ENCODE assay signal across 10 mouse cellular contexts in the genomic region with DNA sequence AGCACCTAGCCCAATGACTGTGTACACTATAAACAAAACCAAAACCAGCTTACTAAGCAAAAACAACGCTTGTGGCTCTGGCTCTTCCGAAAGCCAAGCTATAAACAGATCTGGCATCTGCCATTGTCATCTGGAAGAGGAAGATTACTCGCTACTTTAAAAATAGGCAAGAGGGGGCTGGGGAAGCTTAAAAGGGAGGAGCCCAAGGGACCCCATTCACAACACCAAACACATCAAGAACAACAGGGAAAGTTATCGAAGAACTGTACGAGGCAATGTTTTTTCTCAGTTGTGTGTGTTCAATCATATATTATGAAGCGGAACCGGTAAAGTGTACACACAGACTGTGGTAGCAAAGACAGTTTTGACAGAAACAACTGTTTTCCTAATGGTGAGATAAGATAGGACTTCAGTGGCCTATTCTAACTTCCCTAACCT. TPM values are rescaled to one million over a fixed set of nuclear protein-coding genes. Genes with fewer than 3 reads are reported as not detected.
DNase-seq lines count a peak whose midpoint lies in the region; ATAC-seq and TF ChIP-seq lines count a peak whose summit lies in the region.
"Had no signal": no experiment of that assay in that cellular context is flagged by ENCODE, and none has a peak within 500 bp of the region (broad histone marks: within the 10 kb centered on the region; RNA-seq: fewer than 3 reads in every experiment).

No protein-coding gene starts in this region.

- no peaks in the 10 kb centered on the region for H3K79me2 ChIP-seq in CH12.LX (replicated peaks; ENCODE audit: control insufficient read depth, extremely low read depth, insufficient read depth, poor library complexity, severe bottlenecking)

- dilution Hi-C loops in CH12.LX (cut with MboI; ENCODE audit: extremely low pct_ligation_motif_present, extremely low pct_unique_long_range_greater_than_20kb, low sequenced_read_pairs), result no loop called here

- H3K27ac ChIP-seq in CH12.LX (ENCODE audit: insufficient read depth, low read depth), result no peak overlapping the region
- H3K27ac ChIP-seq in embryonic facial prominence, embryonic 14.5 days (replicated peaks; ENCODE audit: low read depth, low read length), result no peak overlapping the region
- peak overlapping the region; percentile 63 for H3K27ac ChIP-seq in liver, embryonic 14.5 days

- no peak overlapping the region for H3K9ac ChIP-seq in CH12.LX (ENCODE audit: insufficient read depth, low read depth)
- H3K9ac ChIP-seq in embryonic facial prominence, embryonic 14.5 days (ENCODE audit: low read depth, low read length), result no peak overlapping the region
- peak overlapping the region; percentile 72 for H3K9ac ChIP-seq in liver, embryonic 14.5 days (replicated peaks)

- no peak for TF ChIP-seq RAD21 in CH12.LX (IDR thresholded peaks at IDR 0.05; ENCODE audit: low read depth, low read length)

- no peaks in the 10 kb centered on the region for H3K27me3 ChIP-seq in CH12.LX (replicated peaks)
- no peaks in the 10 kb centered on the region for H3K27me3 ChIP-seq in embryonic facial prominence, embryonic 14.5 days (replicated peaks; ENCODE audit: control insufficient read depth, insufficient read depth, low read length)
- H3K27me3 ChIP-seq in liver, embryonic 14.5 days (ENCODE audit: control insufficient read depth, insufficient read depth, low read length), result no peaks in the 10 kb centered on the region

- no peaks in the 10 kb centered on the region for H3K9me3 ChIP-seq in CH12.LX (replicated peaks; ENCODE audit: low read length)
- H3K9me3 ChIP-seq in embryonic facial prominence, embryonic 14.5 days (ENCODE audit: control insufficient read depth, low read length), result no peaks in the 10 kb centered on the region
- no peaks in the 10 kb centered on the region for H3K9me3 ChIP-seq in liver, embryonic 14.5 days (ENCODE audit: control insufficient read depth, low read length)

- no peak overlapping the region for H3K4me2 ChIP-seq in CH12.LX (ENCODE audit: insufficient read depth, low read depth, poor library complexity, severe bottlenecking)
- 0 out of 2 replicates have a peak overlapping the region, but pooled peaks have one; percentile 73 for H3K4me2 ChIP-seq in embryonic facial prominence, embryonic 14.5 days (ENCODE audit: low read depth, low read length)
- H3K4me2 ChIP-seq in liver, embryonic 14.5 days (ENCODE audit: low read depth), result peak overlapping the region; percentile 89

- peaks cover 6 to 25% of the 10 kb centered on the region in 2 experiments for H3K36me3 ChIP-seq in CH12.LX (replicated peaks in 1 of 2; ENCODE audit: control insufficient read depth in 1 of 2, insufficient read depth in 1 of 2, low read length in 1 of 2)
- H3K36me3 ChIP-seq in embryonic facial prominence, embryonic 14.5 days (ENCODE audit: control insufficient read depth, insufficient read depth, low read length), result peaks cover 20% of the 10 kb centered on the region; the same call in 1 of the 2 replicates
- H3K36me3 ChIP-seq in liver, embryonic 14.5 days (replicated peaks; ENCODE audit: control insufficient read depth, insufficient read depth, low read depth), result peaks cover 10% of the 10 kb centered on the region

- no peak for TF ChIP-seq POLR2A in CH12.LX (IDR thresholded peaks at IDR 0.05; ENCODE audit: low read depth, low read length)

- no peak for TF ChIP-seq EP300 in CH12.LX (IDR thresholded peaks at IDR 0.05; ENCODE audit: low read length)
- TF ChIP-seq EP300 in liver, embryonic 14.5 days (IDR thresholded peaks at IDR 0.05; ENCODE audit: low read depth), result peak; percentile 58

- 81% methylated on average over 7 of the region's 7 CpGs for WGBS in embryonic facial prominence, embryonic 14.5 days
- 13% methylated on average over 7 of the region's 7 CpGs for WGBS in liver, embryonic 14.5 days (ENCODE audit: insufficient replicate concordance)

- no peak overlapping the region for H3K4me3 ChIP-seq in CH12.LX (replicated peaks in 1 of 3; ENCODE audit: low read depth in 2 of 3, low read length in 2 of 3, poor library complexity in 1 of 3)
- H3K4me3 ChIP-seq in embryonic facial prominence, embryonic 14.5 days (ENCODE audit: low read depth, low read length), result no peak overlapping the region
- H3K4me3 ChIP-seq in liver, embryonic 14.5 days (ENCODE audit: insufficient read depth in 1 of 2, low read depth in 2 of 2, low read length in 2 of 2), result peak overlapping the region; percentile 51 to 76

- no peak for ATAC-seq in embryonic facial prominence, embryonic 14.5 days (ENCODE audit: low read depth)
- ATAC-seq in liver, embryonic 14.5 days (ENCODE audit: insufficient read depth), result no peak
- no peak for ATAC-seq in cerebellum, adult (ENCODE audit: insufficient number of reproducible peaks, low FRiP score, low TSS enrichment)

- peaks cover 0 to 26% of the 10 kb centered on the region in 2 experiments; a peak in 2 of 4 replicates for H3K4me1 ChIP-seq in CH12.LX (ENCODE audit: control insufficient read depth in 1 of 2, insufficient read depth in 2 of 2)
- peaks cover 14% of the 10 kb centered on the region; the same call in 1 of the 2 replicates for H3K4me1 ChIP-seq in embryonic facial prominence, embryonic 14.5 days (ENCODE audit: control insufficient read depth, insufficient read depth, low read length)
- peaks cover 12 to 24% of the 10 kb centered on the region in 2 experiments for H3K4me1 ChIP-seq in liver, embryonic 14.5 days (replicated peaks; ENCODE audit: control insufficient read depth in 2 of 2, insufficient read depth in 2 of 2, low read length in 1 of 2)

- TF ChIP-seq CTCF in CH12.LX (conservative IDR thresholded peaks at IDR 0.05 in 1 of 2, IDR thresholded peaks at IDR 0.05 in 1 of 2; ENCODE audit: low read depth in 2 of 2, low read length in 2 of 2), result no peak
- TF ChIP-seq CTCF in liver, embryonic 14.5 days (IDR thresholded peaks at IDR 0.05; ENCODE audit: low read depth), result no peak

- peak; percentile 92 for DNase-seq in heart, adult 11 months
- DNase-seq in heart, postnatal 4 days, result no peak
- no peak for DNase-seq in CH12.LX (ENCODE audit: extremely low read depth)
- peak; percentile 45 for DNase-seq in embryonic facial prominence, embryonic 14.5 days (ENCODE audit: low spot score)
- DNase-seq in liver, embryonic 14.5 days (ENCODE audit: low read depth in 3 of 3, low spot score in 3 of 3), result peak; percentile 60 to 68 (median 60)
- no peak for DNase-seq in adrenal gland, adult 18-20 months (ENCODE audit: low spot score in 2 of 2)
- DNase-seq in layer of hippocampus, adult 18-20 months (ENCODE audit: low spot score in 2 of 2), result no peak
- DNase-seq: cerebellum, postnatal 36 days; kidney, adult 8-10 months had no signal

- in situ Hi-C loops in CH12.LX (cut with MboI; ENCODE audit: low pct_ligation_motif_present, low pct_unique_long_range_greater_than_20kb, low sequenced_read_pairs), result no loop called here

TF ChIP-seq in CH12.LX, 34 proteins besides CTCF, POLR2A, EP300 and RAD21:
- TF ChIP-seq MAFK (IDR thresholded peaks at IDR 0.05; ENCODE audit: insufficient replicate concordance, low read length) (peak; percentile 90), ZC3H11A (IDR thresholded peaks at IDR 0.05; ENCODE audit: low read depth, low read length) (no peak)

RNA-seq across cellular contexts. Expression of a gene that starts 1.9 kb away (rescaled TPM):
- total RNA-seq in heart, postnatal 4 days (2021), result 10 to 100 TPM; 56.2 to 58.6 TPM
- total RNA-seq in CH12.LX (2012; rRNA removed), result 21.0 and 23.4 TPM in 2 replicates
- 23.8 and 27.1 TPM in 2 replicates for total RNA-seq in CH12.LX (2014; rRNA removed)
- polyA plus RNA-seq in CH12.LX (2012; ENCODE audit: insufficient read length, low read depth), result 25.8 and 28.6 TPM in 2 replicates
- 63.5 and 63.8 TPM in 2 replicates for polyA plus RNA-seq in embryonic facial prominence, embryonic 14.5 days (2014; fragmentation: Nextera tagmentation; extraction: Ambion mirVana)
- 22.8 and 26.2 TPM in 2 replicates for polyA plus RNA-seq in liver, embryonic 14.5 days (2012; rRNA removed)
- 14.5 and 15.7 TPM in 2 replicates for polyA plus RNA-seq in liver, embryonic 14.5 days (2014; fragmentation: Nextera tagmentation; extraction: Ambion mirVana)
- total RNA-seq in adrenal gland, adult 18-20 months (2021), result 10 to 100 TPM; 77.9 to 95.5 TPM
- 100 to 1,000 TPM; 199 TPM for total RNA-seq in layer of hippocampus, adult 18-20 months (2021)

Comparison
In these comparisons a context has a peak if more than half of its experiments do, and no peak if none do; other contexts are left out.
1. DNase-seq: peak in heart, adult 11 months (single experiment), embryonic facial prominence, embryonic 14.5 days (single experiment) and liver, embryonic 14.5 days (3 of 3); none in heart, postnatal 4 days (single experiment), CH12.LX (single experiment), adrenal gland, adult 18-20 months (0 of 2) and layer of hippocampus, adult 18-20 months (0 of 2).
2. H3K4me3 ChIP-seq: peak in liver, embryonic 14.5 days (2 of 2); none in CH12.LX (0 of 3) and embryonic facial prominence, embryonic 14.5 days (single experiment).